30 mouse cellular contexts compared by ENCODE assay signal in genomic region chr4:35560004-35560403, GRCm38 (mm10).
"Had no signal": no experiment of that assay in that cellular context is flagged by ENCODE, and none has a peak within 500 bp of the region (broad histone marks: within the 10 kb centered on the region; RNA-seq: fewer than 3 reads in every experiment).

No protein-coding gene starts in this region.

- H3K9ac ChIP-seq: limb, embryonic 12.5 days; limb, embryonic 13.5 days; limb, embryonic 15.5 days; liver, embryonic 12.5 days; liver, embryonic 13.5 days; liver, embryonic 14.5 days; liver, embryonic 15.5 days; liver, postnatal 0 days; lung, embryonic 14.5 days; lung, embryonic 15.5 days; midbrain, embryonic 12.5 days; midbrain, embryonic 13.5 days; midbrain, embryonic 15.5 days; neural tube, embryonic 12.5 days had no signal

- H3K27me3 ChIP-seq: limb, embryonic 12.5 days; limb, embryonic 13.5 days; limb, embryonic 15.5 days; liver, embryonic 12.5 days; liver, embryonic 13.5 days; liver, embryonic 15.5 days; lung, embryonic 15.5 days; megakaryocyte, embryonic 14.5 days; midbrain, embryonic 12.5 days; midbrain, embryonic 13.5 days; midbrain, embryonic 15.5 days; neural tube, embryonic 12.5 days had no signal

- H3K27ac ChIP-seq: limb, embryonic 10.5 days; limb, embryonic 12.5 days; limb, embryonic 13.5 days; limb, embryonic 15.5 days; liver, embryonic 12.5 days; liver, embryonic 13.5 days; liver, embryonic 14.5 days; liver, embryonic 15.5 days; lung, embryonic 15.5 days; macrophage; midbrain, embryonic 10.5 days; midbrain, embryonic 12.5 days; midbrain, embryonic 13.5 days; midbrain, embryonic 15.5 days; neural tube, embryonic 12.5 days had no signal

- ATAC-seq: liver, embryonic 12.5 days; liver, postnatal 0 days; lung, postnatal 0 days; midbrain, embryonic 13.5 days; midbrain, embryonic 15.5 days; midbrain, embryonic 16.5 days had no signal

- H3K9me3 ChIP-seq: limb, embryonic 10.5 days; limb, embryonic 12.5 days; limb, embryonic 13.5 days; limb, embryonic 15.5 days; liver, embryonic 12.5 days; liver, embryonic 13.5 days; liver, embryonic 15.5 days; lung, embryonic 15.5 days; midbrain, embryonic 10.5 days; midbrain, embryonic 12.5 days; midbrain, embryonic 13.5 days; midbrain, embryonic 15.5 days; neural tube, embryonic 12.5 days had no signal

- H3K4me1 ChIP-seq: limb, embryonic 10.5 days; limb, embryonic 12.5 days; limb, embryonic 13.5 days; limb, embryonic 15.5 days; liver, embryonic 12.5 days; liver, embryonic 13.5 days; liver, embryonic 15.5 days; lung, embryonic 15.5 days; megakaryocyte, embryonic 14.5 days; midbrain, embryonic 12.5 days; midbrain, embryonic 13.5 days; midbrain, embryonic 15.5 days; neural tube, embryonic 12.5 days had no signal

- DNase-seq: left cerebral cortex, postnatal 4 days; liver; liver, embryonic 13.5 days; liver, postnatal 0 days; lung, adult 18-20 months; lung, adult 2 months; lung, embryonic 14.5 days; lung, postnatal 10 days; lung, postnatal 14 days; lung, postnatal 36 days; lung, postnatal 4 days; midbrain, embryonic 14.5 days had no signal

- H3K36me3 ChIP-seq: limb, embryonic 10.5 days; limb, embryonic 12.5 days; limb, embryonic 13.5 days; limb, embryonic 15.5 days; liver, embryonic 12.5 days; liver, embryonic 13.5 days; liver, embryonic 15.5 days; lung, embryonic 15.5 days; midbrain, embryonic 10.5 days; midbrain, embryonic 12.5 days; midbrain, embryonic 13.5 days; midbrain, embryonic 15.5 days; neural tube, embryonic 12.5 days had no signal

- H3K4me3 ChIP-seq: limb, embryonic 10.5 days; limb, embryonic 12.5 days; limb, embryonic 13.5 days; limb, embryonic 15.5 days; liver, embryonic 12.5 days; liver, embryonic 13.5 days; liver, embryonic 15.5 days; lung, embryonic 15.5 days; megakaryocyte, embryonic 14.5 days; midbrain, embryonic 10.5 days; midbrain, embryonic 12.5 days; midbrain, embryonic 13.5 days; midbrain, embryonic 15.5 days; myocyte; neural tube, embryonic 12.5 days had no signal
